In the genomic region with DNA sequence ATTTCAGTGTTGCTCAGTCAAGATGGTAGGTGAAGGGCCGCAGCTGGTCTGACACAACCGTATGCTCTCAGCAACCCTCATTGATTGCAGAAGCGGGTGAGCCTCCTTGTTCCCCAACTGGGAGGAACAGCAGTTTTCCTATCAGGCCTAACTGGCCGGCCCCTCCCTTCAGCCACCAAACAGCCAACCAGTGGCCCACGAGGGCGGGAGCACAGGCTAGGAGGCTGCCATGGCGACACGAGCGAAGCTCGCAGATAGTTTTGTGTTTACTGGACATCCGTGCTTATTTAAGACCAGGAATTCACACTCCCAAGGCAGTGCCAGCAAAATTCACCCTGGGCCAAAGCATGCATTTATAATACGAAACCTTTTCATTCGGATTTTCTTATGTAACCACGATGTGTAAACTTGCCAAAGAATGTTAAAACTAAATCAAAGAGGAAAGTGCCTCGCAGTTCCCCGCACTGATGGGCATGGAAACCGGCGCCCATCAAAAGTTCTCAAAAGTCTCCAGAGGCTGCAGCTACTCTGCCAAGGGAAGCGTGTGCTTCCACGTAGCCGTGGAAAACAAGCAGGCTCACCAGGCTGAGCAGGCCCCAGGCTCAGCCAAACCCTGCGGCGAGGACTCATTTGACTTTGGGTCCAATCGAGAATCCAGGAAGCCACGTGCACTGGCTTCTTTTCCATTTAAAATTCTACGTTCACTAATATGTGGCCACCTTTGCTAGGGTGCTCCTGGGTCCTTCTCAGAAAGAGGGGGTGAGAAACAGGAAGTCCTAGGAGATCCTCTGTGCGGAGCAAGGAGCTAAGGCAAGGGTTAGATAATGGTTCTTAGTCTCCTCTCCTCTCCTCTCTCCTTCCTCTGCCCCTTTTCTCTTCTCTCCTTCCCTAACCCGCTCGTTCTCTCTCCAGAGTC, we compare ENCODE assay signal across 8 mouse cellular contexts. TPM values are rescaled to one million over a fixed set of nuclear protein-coding genes. Genes with fewer than 3 reads are reported as not detected.
DNase-seq lines count a peak whose midpoint lies in the region; ATAC-seq and TF ChIP-seq lines count a peak whose summit lies in the region.

No protein-coding gene starts in this region.

- TF ChIP-seq CTCF in bone marrow macrophage, adult 2 months (IDR thresholded peaks at IDR 0.05; ENCODE audit: low read depth, low read length): no peak

- no peak for TF ChIP-seq POLR2A in bone marrow macrophage, adult 2 months (IDR thresholded peaks at IDR 0.05; ENCODE audit: borderline replicate concordance, low read depth, low read length)

- intact Hi-C loops in left cerebral cortex, postnatal 4 days (cut with DNase I): no loop called here

- peak overlapping the region; percentile 41; the same call in 1 of the 2 replicates for H3K9ac ChIP-seq in embryonic facial prominence, embryonic 14.5 days (ENCODE audit: low read depth, low read length)

- H3K4me3 ChIP-seq in bone marrow macrophage, adult 2 months (ENCODE audit: insufficient read depth, low read length): peak overlapping the region; percentile 50
- H3K4me3 ChIP-seq in embryonic facial prominence, embryonic 14.5 days (ENCODE audit: low read depth, low read length): peak overlapping the region; percentile 35
- peak overlapping the region; percentile 49 for H3K4me3 ChIP-seq in midbrain, embryonic 10.5 days

- peaks cover 31% of the 10 kb centered on the region for H3K4me1 ChIP-seq in bone marrow macrophage, adult 2 months (ENCODE audit: control insufficient read depth, insufficient read depth, low read length)
- peaks cover 26% of the 10 kb centered on the region for H3K4me1 ChIP-seq in embryonic facial prominence, embryonic 14.5 days (ENCODE audit: control insufficient read depth, insufficient read depth, low read length)
- peaks cover 51% of the 10 kb centered on the region for H3K4me1 ChIP-seq in midbrain, embryonic 10.5 days

- 9% methylated on average over 29 of the region's 29 CpGs for WGBS in embryonic facial prominence, embryonic 14.5 days
- WGBS in midbrain, embryonic 10.5 days: 10% methylated on average over 29 of the region's 29 CpGs

- ATAC-seq in embryonic facial prominence, embryonic 14.5 days (ENCODE audit: low read depth): peak; percentile 92

- no peaks in the 10 kb centered on the region for H3K9me3 ChIP-seq in embryonic facial prominence, embryonic 14.5 days (ENCODE audit: control insufficient read depth, low read length)
- H3K9me3 ChIP-seq in midbrain, embryonic 10.5 days (replicated peaks): no peaks in the 10 kb centered on the region

- no peaks in the 10 kb centered on the region for H3K36me3 ChIP-seq in embryonic facial prominence, embryonic 14.5 days (ENCODE audit: control insufficient read depth, insufficient read depth, low read length)
- H3K36me3 ChIP-seq in midbrain, embryonic 10.5 days: peaks cover 3% of the 10 kb centered on the region; the same call in 1 of the 2 replicates

- H3K27me3 ChIP-seq in embryonic facial prominence, embryonic 14.5 days (replicated peaks; ENCODE audit: control insufficient read depth, insufficient read depth, low read length): no peaks in the 10 kb centered on the region
- no peaks in the 10 kb centered on the region for H3K27me3 ChIP-seq in midbrain, embryonic 10.5 days (ENCODE audit: low read depth, poor library complexity, severe bottlenecking)

- peak overlapping the region; percentile 66 for H3K4me2 ChIP-seq in embryonic facial prominence, embryonic 14.5 days (ENCODE audit: low read depth, low read length)

- peak; percentile 93 for DNase-seq in embryonic facial prominence, embryonic 14.5 days (ENCODE audit: low spot score)
- peak; percentile 83 to 91 for DNase-seq in heart, adult 18-20 months
- peak; percentile 78 for DNase-seq in kidney, adult 18-20 months
- DNase-seq in left cerebral cortex, postnatal 4 days: peak; percentile 83
- peak; percentile 88 for DNase-seq in midbrain, embryonic 10.5 days (ENCODE audit: low spot score)
- DNase-seq in right cerebral cortex, postnatal 36 days (ENCODE audit: low spot score in 2 of 2): peak; percentile 57 to 70
- peak; percentile 83 for DNase-seq in yolk sac, embryonic 10.5 days (ENCODE audit: low spot score)

- H3K27ac ChIP-seq in bone marrow macrophage, adult 2 months (ENCODE audit: insufficient read depth, low read depth, low read length): no peak overlapping the region
- peak overlapping the region; percentile 66 for H3K27ac ChIP-seq in embryonic facial prominence, embryonic 14.5 days (replicated peaks; ENCODE audit: low read depth, low read length)
- peak overlapping the region; percentile 75 for H3K27ac ChIP-seq in midbrain, embryonic 10.5 days (replicated peaks)

RNA-seq across cellular contexts. Expression of gene Ifnk, which starts 51.7 kb away (rescaled TPM):
- not detected in 2 replicates for polyA plus RNA-seq in bone marrow macrophage, adult 2 months (2012; ENCODE audit: insufficient read depth, insufficient read length, missing spikeins)
- polyA plus RNA-seq in embryonic facial prominence, embryonic 14.5 days (2014; fragmentation: Nextera tagmentation; extraction: Ambion mirVana): not detected in 2 replicates
- total RNA-seq in heart, adult 18-20 months (2021): not detected
- not detected for total RNA-seq in left cerebral cortex, postnatal 4 days (2021)
- polyA plus RNA-seq in midbrain, embryonic 10.5 days (2016; fragmentation: Nextera tagmentation; extraction: Ambion mirVana): 0.29 and 0.30 TPM in 2 replicates

RNA-seq across cellular contexts. Expression of gene Mob3b, which starts 57.2 kb away (rescaled TPM):
- polyA plus RNA-seq in bone marrow macrophage, adult 2 months (2012; ENCODE audit: insufficient read depth, insufficient read length, missing spikeins): 11.4 and 11.7 TPM in 2 replicates
- 6.3 and 7.2 TPM in 2 replicates for polyA plus RNA-seq in embryonic facial prominence, embryonic 14.5 days (2014; fragmentation: Nextera tagmentation; extraction: Ambion mirVana)
- total RNA-seq in heart, adult 18-20 months (2021): 1 to 10 TPM; 1.0 to 1.9 TPM
- 1 to 10 TPM; 4.3 to 5.9 TPM for total RNA-seq in left cerebral cortex, postnatal 4 days (2021)
- polyA plus RNA-seq in midbrain, embryonic 10.5 days (2016; fragmentation: Nextera tagmentation; extraction: Ambion mirVana): 19.8 and 21.5 TPM in 2 replicates
